Mouse (Mus musculus) ES-E14 (cell line): ENCODE measurements around the gene Cox6a1. TPM values are rescaled to one million over a fixed set of nuclear protein-coding genes. Genes with fewer than 3 reads are reported as not detected.
A peak's percentile ranks its signal among the peaks of the same experiment; 100 is the strongest.

Experiments
- DNase-seq: peaks from one replicate; pipeline ENCODE4 v3.0.0-alpha.2; 2013; ENCODE audit warnings: low read depth, low spot score
- H3K27ac ChIP-seq: 2 replicates; pipeline ENCODE4 v1.5.1; 2012; ENCODE audit warnings: low read depth, mild to moderate bottlenecking, low read length, moderate library complexity, mixed read lengths; ENCODE audit not compliant: poor library complexity, insufficient read depth, severe bottlenecking
- H3K36me3 ChIP-seq: 2 replicates; pipeline ENCODE4 v1.6.1; 2012; ENCODE audit warnings: mild to moderate bottlenecking, low read length, moderate library complexity, mixed read lengths; ENCODE audit not compliant: control insufficient read depth, poor library complexity, insufficient read depth, severe bottlenecking
- H3K4me1 ChIP-seq, 2 experiments: fragments of 150-350 bp in 1 of 2; sonication (generic) in 1 of 2; 2 replicates each; pipeline ENCODE4 v1.6.1; 2012; ENCODE audit warnings: low read length in 2 of 2, mild to moderate bottlenecking in 1 of 2, mixed read lengths in 1 of 2; ENCODE audit not compliant: control insufficient read depth in 2 of 2, insufficient read depth in 2 of 2, poor library complexity in 1 of 2
- H3K4me3 ChIP-seq, 2 experiments: fragments of 150-350 bp in 1 of 2; sonication (generic) in 1 of 2; 2 replicates each; pipeline ENCODE4 v1.5.1; 2012; ENCODE audit warnings: low read length in 2 of 2, low read depth in 1 of 2, mild to moderate bottlenecking in 1 of 2, mixed read lengths in 1 of 2; ENCODE audit not compliant: insufficient read depth in 1 of 2, poor library complexity in 1 of 2, severe bottlenecking in 1 of 2
- H3K9ac ChIP-seq: 2 replicates; pipeline ENCODE4 v1.6.1; 2012; ENCODE audit warnings: low read depth, mild to moderate bottlenecking, low read length, mixed read lengths; ENCODE audit not compliant: poor library complexity, insufficient read depth, severe bottlenecking
- H3K9me3 ChIP-seq: fragments of 150-350 bp; sonication (generic); 2 replicates; pipeline ENCODE4 v1.6.1; 2012; ENCODE audit warnings: low read depth, mild to moderate bottlenecking, low read length; ENCODE audit not compliant: control insufficient read depth, insufficient read depth
- CHD2 ChIP-seq: IDR thresholded peaks from 2 replicates; pipeline ENCODE4 v1.6.1; 2014; ENCODE audit warnings: mild to moderate bottlenecking, low read depth, low read length, inconsistent platforms
- HCFC1 ChIP-seq: IDR thresholded peaks from 2 replicates; pipeline ENCODE4 v1.6.1; 2012; ENCODE audit warnings: low read length, inconsistent platforms, borderline replicate concordance; ENCODE audit not compliant: insufficient read depth
- MAFK ChIP-seq: IDR thresholded peaks from 2 replicates; pipeline ENCODE4 v1.6.1; 2014; ENCODE audit warnings: mild to moderate bottlenecking, low read depth, low read length, inconsistent platforms; ENCODE audit not compliant: insufficient read depth
- ZC3H11A ChIP-seq: IDR thresholded peaks from 2 replicates; pipeline ENCODE4 v1.6.1; 2012; ENCODE audit warnings: low read depth, mild to moderate bottlenecking, inconsistent platforms, low read length, borderline replicate concordance
- ZNF384 ChIP-seq: IDR thresholded peaks from 2 replicates; pipeline ENCODE4 v1.6.1; 2012; ENCODE audit warnings: low read depth, low read length, inconsistent platforms
- in situ Hi-C, 2 experiments: fragments of 600-800 bp; cut with MboI; formaldehyde crosslinking; loops; one replicate each; pipeline ENCODE4 v1.15.1; 2025; ENCODE audit warnings: low sequenced_read_pairs in 2 of 2, inconsistent platforms in 1 of 2; ENCODE audit not compliant: unreplicated experiment in 2 of 2
- total RNA-seq: library from RNA; depleted of rRNA; stranded (reverse); fragments of 300-350 nt; gene quantifications from 2 replicates; pipeline ENCODE4 v1.2.3, GENCODE M21; 2012

The Cox6a1 gene
- total RNA-seq, 1 experiment: 936 TPM

- Histone ChIP-seq H3K27ac (no peak overlapping the region; the same call in 1 of the 2 replicates), H3K4me3 (0 out of 4 replicates have a peak overlapping the region, but pooled peaks of 1 of the 2 experiments have one; percentile 1)
These were observed 10.1 kb upstream of the Cox6a1 start for GRCm38 (mm10) chr5:115358872-115359271.

DNA sequence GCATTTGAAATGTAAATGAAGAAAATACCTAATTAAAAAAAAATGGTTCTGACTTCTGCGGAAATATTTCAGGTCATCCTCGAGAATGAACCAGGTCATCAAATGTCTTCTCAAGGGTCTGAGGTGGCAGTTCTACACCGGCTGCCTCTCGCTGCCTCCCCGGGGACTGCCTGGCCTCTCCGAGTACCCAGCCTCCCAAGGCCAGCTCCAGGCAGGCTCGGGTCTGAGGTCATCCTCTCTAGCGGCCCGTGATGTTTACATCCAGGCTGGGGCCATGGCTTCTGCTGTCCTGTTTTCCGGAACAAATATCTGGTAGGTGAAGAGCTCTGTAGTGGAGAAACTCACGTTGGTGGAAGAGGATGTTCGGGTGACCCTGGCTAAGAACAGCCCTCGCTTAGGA lies 6.3 kb upstream of the Cox6a1 start:
- peaks cover 3 to 9% of the 10 kb centered on the region in 2 experiments for H3K4me1 ChIP-seq
- TF ChIP-seq ZNF384 (no peak), ZC3H11A (no peak), MAFK (no peak), CHD2 (no peak), HCFC1 (no peak)
- H3K4me3 ChIP-seq: no peak overlapping the region
- no peaks in the 10 kb centered on the region for H3K9me3 ChIP-seq
- no peaks in the 10 kb centered on the region for H3K36me3 ChIP-seq
- no peak for DNase-seq
- H3K9ac ChIP-seq: no peak overlapping the region
- no peak overlapping the region for H3K27ac ChIP-seq
- in situ Hi-C loops: loop anchor here in 1 of 2 experiments (10.0 kb wide), 1 partner anchor 90 kb away; no protein-coding TSS in a partner anchor

More at GRCm38 (mm10) chr5:115358872-115359271, 10.1 kb upstream of the Cox6a1 start:
- no peaks in the 10 kb centered on the region for H3K9me3 ChIP-seq
- no peak for TF ChIP-seq ZNF384
- 0 out of 2 replicates have a peak, but pooled peaks have one; percentile 22 for TF ChIP-seq HCFC1
- 0 out of 2 replicates have a peak, but pooled peaks have one; percentile 13 for TF ChIP-seq CHD2
- TF ChIP-seq ZC3H11A: peak; percentile 41; the same call in 1 of the 2 replicates
- TF ChIP-seq MAFK: no peak
- DNase-seq: peak; percentile 86
- in situ Hi-C loops: loop anchor here in 1 of 2 experiments (10.0 kb wide), 1 partner anchor 86 kb away; no protein-coding TSS in a partner anchor
- H3K36me3 ChIP-seq: no peaks in the 10 kb centered on the region
- no peak overlapping the region for H3K9ac ChIP-seq
- H3K4me1 ChIP-seq: peaks cover 3 to 22% of the 10 kb centered on the region in 2 experiments

GRCm38 (mm10) chr5:115351348-115351747 lies 2.6 kb upstream of the Cox6a1 start:
- TF ChIP-seq CHD2 (no peak), ZNF384 (no peak), ZC3H11A (no peak), MAFK (no peak), HCFC1 (no peak)
- H3K9ac ChIP-seq: no peak overlapping the region
- H3K27ac ChIP-seq: no peak overlapping the region
- no peak overlapping the region for H3K4me3 ChIP-seq
- no peak for DNase-seq
- peaks cover 0 to 6% of the 10 kb centered on the region in 2 experiments; a peak in 1 of 4 replicates for H3K4me1 ChIP-seq
- H3K9me3 ChIP-seq: no peaks in the 10 kb centered on the region
- peaks cover 3% of the 10 kb centered on the region; the same call in 1 of the 2 replicates for H3K36me3 ChIP-seq
- in situ Hi-C loops: loop anchor here in 1 of 2 experiments (10.0 kb wide), 1 partner anchor 93 kb away; no protein-coding TSS in a partner anchor

GRCm38 (mm10) chr5:115349225-115349555 lies 409 bp upstream of the Cox6a1 start:
- H3K27ac ChIP-seq: no peak overlapping the region; the same call in 1 of the 2 replicates
- peak overlapping the region; percentile 73 to 86 for H3K4me3 ChIP-seq
- TF ChIP-seq ZC3H11A (no peak), CHD2 (no peak), MAFK (no peak), ZNF384 (no peak), HCFC1 (no peak)
- H3K36me3 ChIP-seq: peaks cover 21% of the 10 kb centered on the region
- peak overlapping the region; percentile 76 for H3K9ac ChIP-seq
- no peaks in the 10 kb centered on the region for H3K9me3 ChIP-seq
- H3K4me1 ChIP-seq: 0 out of 4 replicates have a peak, but pooled peaks cover 0 to 2% of the 10 kb centered on the region in 2 experiments
- no peak for DNase-seq
- in situ Hi-C loops: no loop called here
